Mouse (Mus musculus): ENCODE results near the gene Lin28a. TPM values are rescaled to one million over a fixed set of nuclear protein-coding genes. Genes with fewer than 3 reads are reported as not detected.
A peak's percentile ranks its signal among the peaks of the same experiment; 100 is the strongest.

The Lin28a gene
- polyA plus RNA-seq, 1 experiment from 2014 or later, result not detected

DNA sequence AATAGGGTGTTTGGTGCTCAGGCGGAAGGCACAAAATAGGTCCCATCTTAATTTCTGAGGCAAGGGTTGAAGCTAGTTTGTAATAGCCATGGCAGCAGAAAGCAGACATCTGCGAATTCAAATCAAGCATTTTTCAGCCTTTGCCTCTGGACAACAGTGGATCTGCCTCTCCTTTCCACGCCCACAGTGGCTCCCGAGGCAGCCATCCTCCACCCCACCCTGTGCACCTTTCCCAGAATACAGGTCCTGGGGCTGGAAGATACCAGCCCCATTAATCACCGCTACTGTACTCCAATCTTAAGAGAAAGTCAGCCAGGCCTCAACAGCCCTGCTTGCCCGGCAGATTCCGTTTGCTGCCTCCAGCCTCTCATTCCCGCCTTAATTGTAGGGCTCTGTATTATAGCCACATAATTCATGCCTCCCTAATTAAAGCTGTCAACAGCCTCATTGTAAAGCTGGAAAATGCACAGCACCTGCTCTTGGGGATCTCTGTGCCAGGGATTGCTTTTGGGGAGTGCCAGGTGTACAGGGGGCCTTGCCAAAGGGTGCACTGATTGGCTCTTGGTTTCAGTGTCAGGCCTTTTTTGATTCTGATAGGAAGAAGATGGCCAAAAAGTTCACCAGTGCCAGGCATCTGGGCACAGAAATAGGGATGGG lies 49.4 kb downstream of the Lin28a start:
- H3K36me3 ChIP-seq, result peaks cover 38% of the 10 kb centered on the region
- peak overlapping the region; percentile 72; the same call in 1 of the 2 replicates for H3K4me3 ChIP-seq
- 35% methylated on average over 8 of the region's 8 CpGs for WGBS
- no peak overlapping the region for H3K9ac ChIP-seq
- H3K27ac ChIP-seq, result peak overlapping the region; percentile 100; the same call in 1 of the 2 replicates
- no peaks in the 10 kb centered on the region for H3K27me3 ChIP-seq
- H3K4me2 ChIP-seq, result peak overlapping the region; percentile 98; the same call in 1 of the 2 replicates
- peaks cover 26% of the 10 kb centered on the region for H3K4me1 ChIP-seq
- H3K9me3 ChIP-seq, result no peaks in the 10 kb centered on the region
- ATAC-seq (ENCODE audit: insufficient number of reproducible peaks, low FRiP score, low TSS enrichment, low read depth), result no peak

DNA sequence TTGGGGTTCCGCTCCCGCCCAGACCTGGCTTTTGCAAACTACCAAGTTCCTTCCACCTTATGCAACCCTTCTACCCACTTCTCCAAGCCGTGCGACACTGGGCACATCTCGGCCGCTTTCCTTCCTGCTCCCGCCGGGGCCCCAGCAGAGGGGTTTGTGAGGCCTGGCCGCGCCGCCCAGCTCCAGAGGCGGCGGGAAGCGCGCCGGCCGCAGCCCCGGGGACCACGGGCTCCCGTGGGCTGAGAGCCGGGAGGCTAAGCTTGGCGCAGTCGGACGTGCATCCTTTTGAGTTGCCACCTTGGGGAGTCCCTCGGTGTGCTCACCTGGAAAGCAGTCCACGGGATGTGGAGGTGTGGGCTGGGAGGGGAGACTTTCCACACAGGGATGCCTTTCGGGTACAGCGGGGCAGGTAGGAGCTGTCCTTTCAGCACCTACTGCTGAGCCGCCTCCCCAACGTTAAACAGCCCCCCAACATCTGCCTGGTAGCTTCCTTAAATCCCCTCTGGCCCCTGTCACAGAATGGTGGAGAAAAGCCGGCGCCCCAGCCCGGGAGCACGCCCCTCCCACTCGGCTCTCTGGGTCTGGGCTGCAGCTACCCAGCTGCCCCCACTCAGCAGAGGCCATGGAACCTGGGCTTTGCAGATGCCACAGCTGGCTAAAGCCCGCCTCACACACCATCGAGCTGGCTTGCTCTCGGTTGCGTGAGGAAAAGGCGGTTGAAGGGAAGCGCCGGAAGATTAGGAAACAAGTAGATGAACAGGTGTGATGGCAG lies 50.3 kb downstream of the Lin28a start, which contains the start of gene Hmgn2:
Gene Hmgn2 (minus strand): TSS at position 501 of the 772 bp plus-strand sequence.
- Histone ChIP-seq H3K27ac (peak within 1 kb of the TSS; percentile 100), H3K27me3 (no peaks in the 10 kb centered on the region), H3K4me1 (peaks cover 26% of the 10 kb centered on the region), H3K4me2 (peak within 1 kb of the TSS; percentile 98), H3K9me3 (no peaks in the 10 kb centered on the region), H3K9ac (peak within 1 kb of the TSS; percentile 97), H3K36me3 (peaks cover 47% of the 10 kb centered on the region), H3K4me3 (peak within 1 kb of the TSS; percentile 72)
- 0% methylated on average over 42 of the region's 42 CpGs for WGBS
- peak; percentile 47 for ATAC-seq (ENCODE audit: insufficient number of reproducible peaks, low FRiP score, low TSS enrichment, low read depth)

GRCm38 (mm10) chr4:133967866-133968149 lies 50.8 kb downstream of the Lin28a start:
- Histone ChIP-seq H3K4me2 (peak overlapping the region; percentile 98), H3K36me3 (peaks cover 48% of the 10 kb centered on the region), H3K4me1 (peaks cover 26% of the 10 kb centered on the region), H3K27ac (peak overlapping the region; percentile 100), H3K27me3 (no peaks in the 10 kb centered on the region), H3K4me3 (peak overlapping the region; percentile 72), H3K9me3 (no peaks in the 10 kb centered on the region), H3K9ac (peak overlapping the region; percentile 97)
- peak; percentile 89 for ATAC-seq (ENCODE audit: insufficient number of reproducible peaks, low FRiP score, low TSS enrichment, low read depth)
- 1% methylated on average over 27 of the region's 29 CpGs for WGBS

- peak; percentile 81 for ATAC-seq (ENCODE audit: insufficient number of reproducible peaks, low FRiP score, low TSS enrichment, low read depth)
- H3K4me2 ChIP-seq, result peak overlapping the region; percentile 98
- H3K4me3 ChIP-seq, result peak overlapping the region; percentile 72
- no peaks in the 10 kb centered on the region for H3K9me3 ChIP-seq
- H3K27ac ChIP-seq, result peak overlapping the region; percentile 100
- 1% methylated on average over 74 of the region's 101 CpGs for WGBS
- peak overlapping the region; percentile 97 for H3K9ac ChIP-seq
- peaks cover 49% of the 10 kb centered on the region for H3K36me3 ChIP-seq
- peaks cover 26% of the 10 kb centered on the region for H3K4me1 ChIP-seq
- no peaks in the 10 kb centered on the region for H3K27me3 ChIP-seq
These were observed 51.3 kb downstream of the Lin28a start for GRCm38 (mm10) chr4:133967138-133967865.

DNA sequence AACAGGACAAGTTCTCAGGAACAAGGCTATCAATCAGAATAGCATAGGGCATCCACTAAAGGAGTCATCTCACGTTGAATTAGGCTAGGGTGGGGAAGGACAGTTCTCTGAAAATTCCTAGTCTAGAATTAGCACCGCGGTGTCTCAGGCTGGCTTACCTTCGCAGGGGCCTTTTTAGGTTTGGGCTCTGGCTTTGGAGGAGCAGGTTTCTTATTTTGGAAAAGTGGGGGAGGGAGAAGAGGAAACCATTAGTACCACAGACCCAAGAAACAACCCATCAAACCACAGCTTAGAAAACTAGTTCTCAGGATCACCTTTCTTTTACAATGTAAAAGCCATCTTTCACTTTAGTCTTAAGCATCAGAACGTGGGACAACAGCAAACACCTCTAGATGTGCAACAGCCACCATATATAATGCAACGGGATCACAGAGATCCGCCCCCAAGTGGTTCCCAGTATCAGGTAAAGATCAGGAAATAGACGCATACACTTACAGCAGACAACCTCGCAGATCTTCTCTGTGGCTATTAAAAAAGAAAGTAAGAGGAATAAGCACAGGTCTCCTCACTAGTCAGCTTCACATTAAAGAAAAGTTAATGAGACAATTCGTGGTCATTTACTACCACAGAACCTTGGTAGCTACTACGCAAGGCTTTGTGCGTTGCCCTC lies 52.2 kb downstream of the Lin28a start:
- peaks cover 42% of the 10 kb centered on the region for H3K36me3 ChIP-seq

GRCm38 (mm10) chr4:133962566-133962965 lies 56.1 kb downstream of the Lin28a start:
- Histone ChIP-seq H3K9me3 (no peaks in the 10 kb centered on the region), H3K36me3 (peaks cover 29% of the 10 kb centered on the region), H3K4me1 (peaks cover 13% of the 10 kb centered on the region), H3K9ac (no peak overlapping the region), H3K4me2 (no peak overlapping the region), H3K27me3 (no peaks in the 10 kb centered on the region), H3K4me3 (no peak overlapping the region), H3K27ac (no peak overlapping the region)
- WGBS, result 85% methylated on average over 7 of the region's 7 CpGs
- ATAC-seq (ENCODE audit: insufficient number of reproducible peaks, low FRiP score, low TSS enrichment, low read depth), result no peak

More for the DNA sequence above, 52.2 kb downstream of the Lin28a start:
- Histone ChIP-seq H3K4me1 (peaks cover 26% of the 10 kb centered on the region), H3K9ac (peak overlapping the region; percentile 97), H3K4me2 (peak overlapping the region; percentile 60), H3K27me3 (no peaks in the 10 kb centered on the region), H3K4me3 (peak overlapping the region; percentile 72), H3K9me3 (no peaks in the 10 kb centered on the region), H3K27ac (peak overlapping the region; percentile 100)
- WGBS, result 34% methylated on average over 12 of the region's 12 CpGs
- ATAC-seq (ENCODE audit: insufficient number of reproducible peaks, low FRiP score, low TSS enrichment, low read depth), result no peak

- Histone ChIP-seq H3K4me2 (no peak overlapping the region), H3K9me3 (no peaks in the 10 kb centered on the region), H3K4me3 (no peak overlapping the region), H3K4me1 (no peaks in the 10 kb centered on the region), H3K36me3 (peaks cover 14% of the 10 kb centered on the region), H3K27me3 (no peaks in the 10 kb centered on the region), H3K27ac (no peak overlapping the region), H3K9ac (no peak overlapping the region)
- ATAC-seq (ENCODE audit: insufficient number of reproducible peaks, low FRiP score, low TSS enrichment, low read depth), result no peak
- 77% methylated on average over 1 of the region's 1 CpGs for WGBS
These were observed 59.8 kb downstream of the Lin28a start for GRCm38 (mm10) chr4:133958884-133959283.

DNA sequence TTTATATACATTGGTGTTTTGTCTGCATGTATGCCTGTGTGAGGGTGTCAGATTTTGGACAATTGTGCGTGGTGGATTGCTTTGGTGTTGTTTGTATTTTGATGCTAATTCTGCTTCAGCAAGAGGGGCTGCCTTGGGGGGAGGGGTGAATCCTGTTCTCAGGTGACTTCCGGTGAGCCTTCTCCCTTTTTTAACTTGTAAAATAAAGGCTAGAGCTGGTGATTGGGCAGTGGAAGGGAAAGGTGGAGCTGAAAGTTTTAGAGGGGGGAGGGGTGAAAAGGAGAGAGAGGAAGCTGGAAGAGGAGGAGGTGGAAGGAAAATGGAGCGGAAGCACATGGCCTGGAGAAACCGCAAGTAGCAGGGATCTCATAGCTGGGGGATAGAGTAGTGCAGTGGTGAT lies 62.3 kb downstream of the Lin28a start:
- Histone ChIP-seq H3K4me1 (no peaks in the 10 kb centered on the region), H3K9me3 (no peaks in the 10 kb centered on the region), H3K27me3 (no peaks in the 10 kb centered on the region), H3K36me3 (no peaks in the 10 kb centered on the region), H3K27ac (no peak overlapping the region), H3K4me2 (no peak overlapping the region), H3K9ac (no peak overlapping the region), H3K4me3 (no peak overlapping the region)
- ATAC-seq (ENCODE audit: insufficient number of reproducible peaks, low FRiP score, low TSS enrichment, low read depth), result no peak
- 77% methylated on average over 4 of the region's 4 CpGs for WGBS

Other genes with a start within 250 kb of the Lin28a start
- gene Rps6ka1, start 131.0 kb downstream of the Lin28a start, polyA plus RNA-seq (2015; fragmentation: Nextera tagmentation; extraction: Ambion mirVana), result 31.5 and 35.6 TPM in 2 replicates
- 1,764 and 1,770 TPM in 2 replicates for gene Hmgn2, start 50.2 kb downstream of the Lin28a start, polyA plus RNA-seq (2015; fragmentation: Nextera tagmentation; extraction: Ambion mirVana)
- 41.9 and 46.0 TPM in 2 replicates for gene Dhdds, start 17.9 kb downstream of the Lin28a start, polyA plus RNA-seq (2015; fragmentation: Nextera tagmentation; extraction: Ambion mirVana)
- gene Zfp683, start 35.0 kb upstream of the Lin28a start, polyA plus RNA-seq (2015; fragmentation: Nextera tagmentation; extraction: Ambion mirVana), result not detected in 2 replicates
- gene Crybg2, start 42.0 kb upstream of the Lin28a start, polyA plus RNA-seq (2015; fragmentation: Nextera tagmentation; extraction: Ambion mirVana), result 17.3 and 17.5 TPM in 2 replicates
- gene Cd52, start 76.2 kb upstream of the Lin28a start, polyA plus RNA-seq (2015; fragmentation: Nextera tagmentation; extraction: Ambion mirVana), result 15.9 and 20.1 TPM in 2 replicates
- 10.7 and 13.3 TPM in 2 replicates for gene Ubxn11, start 83.7 kb upstream of the Lin28a start, polyA plus RNA-seq (2015; fragmentation: Nextera tagmentation; extraction: Ambion mirVana)
- gene Sh3bgrl3, start 109.9 kb upstream of the Lin28a start, polyA plus RNA-seq (2015; fragmentation: Nextera tagmentation; extraction: Ambion mirVana), result 476 and 496 TPM in 2 replicates
- gene Cep85, start 168.3 kb upstream of the Lin28a start, polyA plus RNA-seq (2015; fragmentation: Nextera tagmentation; extraction: Ambion mirVana), result 43.5 and 46.6 TPM in 2 replicates
- not detected in 2 replicates for gene Gm7534, start 184.2 kb upstream of the Lin28a start, polyA plus RNA-seq (2015; fragmentation: Nextera tagmentation; extraction: Ambion mirVana)
- 0.29 TPM in 1 of 2 replicates, not detected in the other for gene Catsper4, start 208.5 kb upstream of the Lin28a start, polyA plus RNA-seq (2015; fragmentation: Nextera tagmentation; extraction: Ambion mirVana)
- gene Cnksr1, start 219.6 kb upstream of the Lin28a start, polyA plus RNA-seq (2015; fragmentation: Nextera tagmentation; extraction: Ambion mirVana), result 3.6 and 3.9 TPM in 2 replicates
- 0.22 TPM in 1 of 2 replicates, not detected in the other for gene E130218I03Rik, start 224.8 kb upstream of the Lin28a start, polyA plus RNA-seq (2015; fragmentation: Nextera tagmentation; extraction: Ambion mirVana)
- 14.3 and 15.8 TPM in 2 replicates for gene Zfp593, start 226.8 kb upstream of the Lin28a start, polyA plus RNA-seq (2015; fragmentation: Nextera tagmentation; extraction: Ambion mirVana)
- gene Gm30191, start 228.1 kb upstream of the Lin28a start, polyA plus RNA-seq (2015; fragmentation: Nextera tagmentation; extraction: Ambion mirVana), result not detected in 2 replicates
- gene Grrp1, start 235.3 kb upstream of the Lin28a start, polyA plus RNA-seq (2015; fragmentation: Nextera tagmentation; extraction: Ambion mirVana), result 5.8 and 7.8 TPM in 2 replicates

Measured in limb, embryonic 15.5 days (tissue).